Mouse (Mus musculus) effector memory CD4-positive, alpha-beta T cell, adult 7 months (primary cell): ENCODE results near the gene Lrrn3. TPM values are rescaled to one million over a fixed set of nuclear protein-coding genes. Genes with fewer than 3 reads are reported as not detected.

Source experiments
- polyA plus RNA-seq: library from polyadenylated mRNA; unstranded; fragments of 100-300 nt; shearing (Covaris generic); gene quantifications from one replicate; pipeline ENCODE4 v1.2.1, GENCODE M21; 2017

The Lrrn3 gene
- 0.39 TPM for polyA plus RNA-seq

GRCm38 (mm10) chr12:41486331-41486730, at the start of gene Lrrn3:
Lrrn3 (minus strand) TSS chr12:41486431.

